Mouse (Mus musculus) liver, postnatal 0 days (tissue): ENCODE results near the gene Rae1.

Experiments used
- CTCF ChIP-seq: sonication (generic); IDR thresholded peaks from 2 replicates; pipeline ENCODE4 v1.5.1; 2016; ENCODE audit warnings: antibody characterized with exemption, low read depth
- EP300 ChIP-seq: IDR thresholded peaks from 2 replicates; pipeline ENCODE4 v1.6.1; 2016; ENCODE audit warnings: antibody characterized with exemption, low read depth, mild to moderate bottlenecking

DNA sequence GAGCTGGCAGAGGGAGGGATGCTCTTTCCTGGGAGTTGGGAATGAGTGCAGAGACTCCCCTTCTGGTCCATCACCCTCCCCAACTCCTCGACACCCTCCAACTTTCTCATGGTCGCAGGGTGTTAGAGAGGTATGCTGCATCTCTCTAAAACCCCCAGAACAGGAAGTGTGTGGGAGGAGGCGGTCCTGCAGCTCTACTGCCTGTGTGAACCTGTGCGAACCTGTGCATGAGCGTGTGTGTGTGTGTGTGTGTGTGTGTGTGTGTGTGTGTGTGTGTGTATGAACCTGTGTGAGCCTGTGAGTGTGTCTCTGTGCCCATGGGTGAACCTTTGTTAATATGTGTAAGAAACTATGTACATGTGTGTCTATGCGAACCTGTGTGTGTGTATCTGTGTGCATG lies 53.9 kb downstream of the Rae1 start:
- no peak for TF ChIP-seq CTCF
- no peak for TF ChIP-seq EP300
